Mouse (Mus musculus) CH12.LX (cell line): ENCODE measurements around the gene Rab29.

Experiments
- CHD1 ChIP-seq: IDR thresholded peaks from 2 replicates; pipeline ENCODE4 v1.6.1; 2012; ENCODE audit warnings: low read depth, low read length, improper control_type of control experiment, inconsistent platforms
- CTCF ChIP-seq, 2 experiments: IDR thresholded peaks in 1 of 2; conservative IDR thresholded peaks in 1 of 2; 2 replicates each; pipeline ENCODE4 v1.5.1; 2011 to 2012; ENCODE audit warnings: low read depth in 2 of 2, low read length in 2 of 2, improper control_type of control experiment in 1 of 2, inconsistent platforms in 1 of 2, mild to moderate bottlenecking in 1 of 2, moderate library complexity in 1 of 2
- E2F4 ChIP-seq: IDR thresholded peaks from 2 replicates; pipeline ENCODE4 v1.6.1; 2011; ENCODE audit warnings: low read depth, low read length, improper control_type of control experiment; ENCODE audit not compliant: insufficient replicate concordance
- EP300 ChIP-seq: IDR thresholded peaks from 2 replicates; pipeline ENCODE4 v1.6.1; 2011; ENCODE audit warnings: low read length, improper control_type of control experiment
- ETS1 ChIP-seq: conservative IDR thresholded peaks from 2 replicates; pipeline ENCODE4 v1.6.1; 2012; ENCODE audit warnings: low read depth, mild to moderate bottlenecking, inconsistent platforms, low read length, improper control_type of control experiment, moderate library complexity
- MAX ChIP-seq: IDR thresholded peaks from 2 replicates; pipeline ENCODE4 v1.6.1; 2011; ENCODE audit warnings: low read length, improper control_type of control experiment
- MAZ ChIP-seq: IDR thresholded peaks from 2 replicates; pipeline ENCODE4 v1.6.1; 2012; ENCODE audit warnings: low read depth, mild to moderate bottlenecking, inconsistent platforms, low read length, improper control_type of control experiment, moderate library complexity
- NELFE ChIP-seq: IDR thresholded peaks from 2 replicates; pipeline ENCODE4 v1.6.1; 2011; ENCODE audit warnings: low read depth, low read length, improper control_type of control experiment
- POLR2A ChIP-seq: IDR thresholded peaks from 2 replicates; pipeline ENCODE4 v1.6.1; 2011; ENCODE audit warnings: low read depth, mild to moderate bottlenecking, improper control_type of control experiment, low read length
- POLR2AphosphoS2 ChIP-seq: IDR thresholded peaks from 2 replicates; pipeline ENCODE4 v1.6.1; 2011; ENCODE audit warnings: low read depth, low read length, improper control_type of control experiment
- SMC3 ChIP-seq: IDR thresholded peaks from 2 replicates; pipeline ENCODE4 v1.6.1; 2011; ENCODE audit warnings: low read depth, low read length, improper control_type of control experiment
- TBP ChIP-seq: conservative IDR thresholded peaks from 2 replicates; pipeline ENCODE4 v1.6.1; 2011; ENCODE audit warnings: low read depth, low read length, improper control_type of control experiment
- TCF12 ChIP-seq: IDR thresholded peaks from 2 replicates; pipeline ENCODE4 v1.6.1; 2014; ENCODE audit warnings: low read depth, mild to moderate bottlenecking, inconsistent platforms, low read length, improper control_type of control experiment
- ZMIZ1 ChIP-seq: IDR thresholded peaks from 2 replicates; pipeline ENCODE4 v1.6.1; 2012; ENCODE audit warnings: low read depth, mild to moderate bottlenecking, inconsistent platforms, low read length, improper control_type of control experiment

DNA sequence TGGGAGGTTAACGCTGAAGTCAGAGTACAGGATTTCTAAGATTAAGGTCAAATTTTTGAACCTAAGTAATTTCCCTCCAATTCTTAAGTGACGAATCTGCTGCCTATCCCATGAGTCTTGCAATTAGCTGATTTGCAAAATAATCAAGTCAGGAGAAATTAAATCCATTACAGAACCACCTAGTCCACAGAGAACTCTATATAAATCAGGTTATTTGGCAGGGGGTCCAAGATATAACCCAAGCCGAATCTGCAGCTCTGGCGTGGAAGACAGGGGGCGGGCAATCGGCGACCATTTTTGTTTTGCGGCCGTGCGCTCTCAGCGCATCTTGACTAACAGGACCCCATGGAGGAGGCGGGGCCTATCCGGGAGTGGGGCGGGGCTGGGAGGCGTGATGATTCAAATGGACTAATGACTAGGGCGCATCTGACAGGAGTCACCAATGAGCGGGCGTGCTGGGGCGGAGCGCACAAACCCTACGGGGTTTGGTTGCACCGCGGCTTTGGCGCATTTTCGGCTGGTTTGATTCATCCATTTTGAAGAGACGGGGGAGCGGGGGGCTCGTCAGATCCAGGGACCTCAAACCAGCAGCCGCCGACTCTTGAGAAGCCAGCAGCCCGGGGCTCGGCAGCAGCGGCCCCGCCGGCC is 43.1 kb downstream of the Rab29 start, which contains the start of gene Nucks1:
- TF ChIP-seq TCF12 (0 out of 2 replicates have a peak, but pooled peaks have one; percentile 43), MAX (peak; percentile 88), EP300 (no peak), ETS1 (no peak), POLR2A (peak; percentile 66), MAZ (0 out of 2 replicates have a peak, but pooled peaks have one; percentile 55), SMC3 (no peak), CTCF (conservative IDR thresholded peaks at IDR 0.05 in 1 of 2, IDR thresholded peaks at IDR 0.05 in 1 of 2; ENCODE audit: low read depth in 2 of 2, low read length in 2 of 2) (no peak), ZMIZ1 (no peak; the same call in 1 of the 2 replicates), POLR2AphosphoS2 (no peak), NELFE (peak; percentile 73), CHD1 (no peak), E2F4 (peak; percentile 99), TBP (peak; percentile 70; the same call in 1 of the 2 replicates)
